Mouse (Mus musculus) kidney, adult 18-20 months (tissue): Measurements from ENCODE around the gene Boc.
A peak's percentile ranks its signal among the peaks of the same experiment; 100 is the strongest.

Experiments
- DNase-seq: peaks from one replicate; pipeline ENCODE4 v3.0.0; 2021

Boc gene

DNA sequence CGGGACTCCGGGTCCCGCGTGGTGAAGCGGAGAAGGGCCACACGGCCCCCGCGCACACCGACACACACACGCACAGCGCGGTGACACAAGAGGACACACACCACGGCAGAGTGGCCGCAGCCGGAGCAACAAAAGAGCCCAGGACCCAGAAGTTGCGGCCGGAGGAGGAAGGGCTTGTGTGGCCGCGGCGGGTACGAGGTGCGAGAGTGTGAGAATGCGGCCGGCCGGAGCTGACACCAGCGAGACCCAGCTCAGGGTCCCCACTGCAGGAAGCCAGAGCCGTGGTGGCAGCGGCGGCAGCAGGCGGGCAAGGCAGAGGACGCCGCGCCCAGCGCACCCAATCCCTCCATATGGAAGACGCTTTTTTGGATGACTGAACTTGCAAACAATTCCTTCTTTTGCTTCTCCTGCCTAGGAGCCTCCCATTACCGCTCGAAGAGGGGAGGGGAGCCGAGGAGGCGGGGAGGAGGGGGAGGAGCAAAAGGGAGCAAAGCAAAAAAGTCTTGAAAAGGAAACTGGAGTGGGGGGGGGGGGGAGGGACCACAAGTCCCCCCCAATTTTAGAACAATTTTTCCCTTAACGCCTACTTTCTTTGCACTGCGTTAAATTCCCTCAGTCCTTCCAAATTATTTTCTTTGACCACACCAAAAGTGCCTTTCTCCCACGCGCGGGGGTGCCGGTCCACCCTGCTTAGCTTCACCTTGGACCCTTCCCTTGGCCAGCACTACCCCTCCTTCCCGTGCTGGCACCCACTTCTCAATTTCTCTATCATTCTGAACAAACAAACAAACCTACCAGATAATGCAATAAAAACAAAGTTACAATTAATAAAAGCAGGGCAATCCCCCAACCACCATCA lies at the start of gene Boc:
TSS of gene Boc (minus strand) at position 427 of the 859 bp plus-strand sequence.
- peak; percentile 66 for DNase-seq

DNA sequence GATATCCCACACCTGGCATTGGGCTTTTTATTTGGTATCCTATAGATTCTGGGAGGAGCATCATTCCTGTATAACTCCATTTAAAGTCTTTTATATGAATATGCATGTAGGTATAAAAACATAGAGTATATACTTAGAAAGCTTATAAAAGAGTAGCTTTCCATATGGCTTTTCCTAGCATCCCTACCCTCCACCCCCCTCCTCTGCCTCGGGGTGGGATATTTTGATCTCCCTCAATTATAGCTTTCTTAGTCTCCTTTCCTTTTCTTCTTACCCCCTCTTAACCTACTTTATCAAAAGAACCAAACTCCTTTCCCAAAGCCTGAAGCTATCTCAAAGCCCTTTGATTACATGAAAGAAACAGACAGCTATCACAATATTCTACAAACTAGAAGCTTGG lies 47.9 kb upstream of the Boc start:
- DNase-seq, result no peak

DNA sequence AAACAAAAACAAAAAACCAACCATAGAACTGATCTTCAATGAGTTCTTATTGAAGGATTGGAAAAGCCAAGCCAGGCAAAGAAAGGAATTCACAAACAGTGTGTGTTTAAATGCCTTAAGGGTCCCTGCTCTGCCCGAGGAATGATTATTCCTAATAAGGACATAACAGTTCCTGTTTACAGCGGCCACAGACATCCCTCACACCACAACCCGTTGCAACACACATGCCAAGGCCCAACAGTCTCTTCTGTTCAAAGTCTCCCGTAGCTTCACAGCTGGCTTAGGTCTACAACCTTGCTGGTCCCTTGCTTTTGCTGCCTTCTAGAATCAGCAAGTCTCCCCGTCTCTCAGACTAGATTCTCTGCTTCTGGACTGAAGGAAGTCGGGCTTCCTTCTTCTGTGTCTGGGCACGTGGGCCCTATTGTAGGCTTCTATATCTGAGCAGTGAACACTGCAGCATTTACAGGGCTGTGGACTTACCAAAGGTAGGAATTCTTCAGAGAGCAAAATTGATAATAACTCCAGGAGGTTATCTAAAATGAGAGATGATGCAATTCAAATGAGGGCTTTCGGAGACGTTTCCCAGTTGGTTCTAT lies 45.4 kb upstream of the Boc start:
- peak; percentile 7 for DNase-seq

DNA sequence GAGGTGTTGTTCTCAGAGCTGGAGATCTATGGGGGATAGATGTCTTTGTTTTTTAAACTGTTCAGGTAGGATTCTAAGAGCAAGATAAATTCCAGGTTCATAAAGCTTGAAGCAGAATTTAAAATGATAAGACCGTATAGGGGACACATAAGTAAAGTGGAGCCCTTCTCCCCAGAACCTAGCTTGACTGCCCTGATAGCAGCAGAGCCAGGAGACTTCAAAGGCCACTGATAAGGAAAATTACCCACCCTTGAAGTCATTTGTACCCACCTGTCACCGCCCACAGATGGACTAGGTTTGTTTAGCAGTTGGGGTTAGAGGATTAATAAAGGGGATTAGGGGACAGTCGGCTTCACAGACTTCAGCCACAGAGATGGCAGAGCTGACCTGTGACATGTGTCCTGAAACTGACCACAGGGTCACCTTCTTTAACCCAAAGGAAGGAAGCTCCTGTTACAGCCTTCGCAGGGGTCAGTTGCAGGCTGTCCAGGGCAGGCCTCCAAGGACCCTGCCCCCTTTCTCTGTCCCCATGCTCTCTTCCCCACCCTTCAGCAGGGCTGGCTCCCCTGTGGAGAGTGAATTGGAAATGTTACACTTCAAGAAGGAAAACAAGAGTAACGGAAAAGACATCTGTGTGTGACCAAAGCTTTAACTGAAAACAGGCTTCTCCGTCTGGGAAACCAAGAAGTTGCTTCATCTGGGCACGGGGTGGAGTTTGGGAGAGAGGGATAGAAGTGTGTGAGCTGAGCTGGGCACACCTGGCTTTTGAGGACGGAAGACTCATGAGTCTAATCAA lies 43.5 kb upstream of the Boc start:
- no peak for DNase-seq

DNA sequence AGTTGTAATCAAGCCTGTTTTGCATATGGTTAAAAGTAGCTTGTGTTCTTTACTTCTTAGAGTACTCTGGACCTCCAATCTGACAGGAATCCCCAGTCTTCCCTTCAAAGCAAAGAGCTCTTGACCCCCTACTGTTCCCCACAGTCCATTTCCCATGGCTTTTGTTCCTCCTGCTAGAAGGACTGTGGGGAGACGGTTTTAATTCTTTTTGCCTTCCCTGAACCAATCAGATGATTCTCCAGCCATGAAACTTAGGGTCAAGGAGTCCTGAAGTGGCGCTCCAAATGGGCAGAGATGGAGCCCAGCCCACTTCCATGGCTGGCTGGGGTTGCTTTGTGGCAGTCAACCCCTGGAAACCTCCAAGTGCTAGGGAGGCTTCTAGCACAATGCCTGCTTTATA lies 42.5 kb upstream of the Boc start:
- DNase-seq, result no peak

DNA sequence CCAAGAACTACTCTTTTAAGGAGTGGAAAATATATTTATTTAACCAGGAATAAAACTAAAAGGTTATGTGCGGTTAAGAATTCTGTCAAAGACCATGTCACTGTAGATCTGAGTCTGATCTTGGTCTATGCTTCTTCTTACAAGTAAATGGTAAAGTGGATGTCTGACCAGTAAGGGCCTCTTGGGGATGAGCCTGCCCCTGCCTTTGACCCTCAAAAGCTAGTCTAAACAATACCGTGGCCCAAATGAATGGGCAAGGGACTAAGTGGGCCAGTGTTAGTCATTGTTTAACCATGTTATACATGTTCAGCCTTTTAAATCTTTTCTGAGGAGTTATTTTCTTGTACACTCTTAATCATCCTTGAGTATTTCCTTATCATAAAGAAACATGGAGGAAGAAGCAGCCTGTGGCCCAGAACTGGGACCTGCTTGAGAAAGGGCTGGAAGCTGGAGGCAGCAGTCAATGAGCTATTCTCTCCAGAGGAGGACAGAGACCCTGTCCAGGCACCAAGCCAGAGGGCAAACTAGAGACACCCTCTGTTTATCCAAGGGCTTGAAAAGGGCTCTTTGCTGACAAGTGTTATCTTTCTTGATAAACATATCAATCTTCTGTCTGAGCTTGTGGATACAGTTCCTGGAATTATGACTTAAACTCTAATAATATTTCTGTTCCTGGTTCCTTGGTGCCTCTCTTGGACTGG lies 38.6 kb upstream of the Boc start:
- DNase-seq, result no peak

DNA sequence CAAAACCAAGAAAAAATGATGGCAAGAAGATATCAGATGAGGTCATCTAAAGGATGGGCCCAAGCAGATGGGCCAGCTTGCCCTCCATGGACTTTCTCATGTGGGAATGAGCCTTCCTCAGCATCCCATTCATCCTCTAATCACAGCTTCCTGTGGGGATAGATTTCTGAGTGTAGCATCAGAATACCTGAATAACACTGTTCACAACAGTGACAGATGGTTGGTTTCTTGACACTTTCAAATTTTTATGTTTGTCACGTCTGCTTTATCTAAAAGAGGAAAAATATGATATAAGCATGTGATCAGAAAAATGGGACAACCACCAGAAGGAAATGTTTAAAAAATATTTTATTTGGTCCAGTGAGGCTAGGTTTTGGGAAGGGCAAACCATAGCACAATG lies 30.8 kb upstream of the Boc start:
- DNase-seq, result no peak

DNA sequence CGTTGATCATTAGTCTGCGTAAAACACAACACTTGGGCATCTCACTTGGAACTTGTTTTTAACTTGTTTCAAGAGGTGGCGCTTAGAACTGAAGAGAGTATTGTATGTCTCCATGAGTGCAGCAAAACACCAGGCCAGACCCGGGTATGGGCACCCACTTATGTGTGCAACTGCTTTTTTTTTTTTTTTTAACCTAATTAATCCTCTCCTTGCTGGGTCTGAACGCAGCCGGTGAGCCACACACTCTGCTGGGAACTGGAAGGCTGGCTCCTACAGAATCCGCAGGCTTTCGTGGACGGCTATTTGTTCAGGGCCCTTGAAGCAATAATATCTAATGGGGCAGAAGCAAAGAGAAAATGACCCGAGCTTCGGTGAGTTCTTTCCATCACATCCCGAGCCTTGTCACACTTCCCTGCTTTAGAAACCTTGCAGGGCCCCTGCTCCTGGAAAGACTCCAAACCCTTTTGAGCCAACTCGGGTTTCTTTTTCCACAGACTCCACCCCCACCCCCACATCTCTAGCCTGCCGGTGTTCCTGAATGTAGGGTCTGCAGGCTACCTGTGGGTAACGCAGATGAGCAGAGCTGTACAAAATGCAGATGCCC lies 20.8 kb upstream of the Boc start:
- DNase-seq, result no peak

DNA sequence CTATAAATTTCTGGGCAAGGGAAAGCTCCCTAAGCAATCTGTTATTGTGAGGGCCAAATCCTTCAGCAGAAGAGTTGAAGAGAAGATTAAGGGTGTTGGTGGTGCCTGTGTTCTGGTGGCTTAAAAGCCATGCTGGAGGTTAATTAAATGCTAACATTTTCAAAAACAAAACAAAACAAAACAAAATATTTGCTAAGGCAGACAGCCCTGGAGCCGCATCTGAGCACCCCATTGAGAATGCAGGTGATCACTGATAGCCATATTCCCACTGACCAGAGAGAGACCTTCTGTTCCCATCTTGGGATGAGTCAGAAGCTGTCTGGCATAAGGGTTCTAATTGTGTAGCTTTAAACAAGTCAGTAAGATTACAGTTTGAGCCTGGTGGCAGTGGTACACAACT lies 19.9 kb upstream of the Boc start:
- no peak for DNase-seq

DNA sequence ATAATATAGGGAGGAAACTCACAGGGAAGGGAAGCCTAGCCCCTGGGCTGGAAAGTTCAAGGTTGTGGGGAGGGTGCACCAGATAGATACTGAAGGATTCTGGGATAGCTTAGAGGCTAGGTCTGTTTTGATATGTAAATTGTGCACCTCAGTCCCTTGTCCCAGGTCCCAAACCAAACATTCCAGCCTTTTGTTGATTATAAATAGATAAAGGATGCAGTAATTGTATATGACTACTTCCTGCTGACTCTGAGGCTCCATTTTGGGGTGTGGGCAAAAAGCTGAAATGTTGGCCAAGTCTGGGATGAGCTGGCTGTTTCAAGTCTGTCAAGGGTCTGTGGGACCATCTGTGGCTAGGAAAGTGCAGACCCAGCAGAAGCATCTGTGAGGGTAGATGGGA lies 9.4 kb upstream of the Boc start:
- no peak for DNase-seq

DNA sequence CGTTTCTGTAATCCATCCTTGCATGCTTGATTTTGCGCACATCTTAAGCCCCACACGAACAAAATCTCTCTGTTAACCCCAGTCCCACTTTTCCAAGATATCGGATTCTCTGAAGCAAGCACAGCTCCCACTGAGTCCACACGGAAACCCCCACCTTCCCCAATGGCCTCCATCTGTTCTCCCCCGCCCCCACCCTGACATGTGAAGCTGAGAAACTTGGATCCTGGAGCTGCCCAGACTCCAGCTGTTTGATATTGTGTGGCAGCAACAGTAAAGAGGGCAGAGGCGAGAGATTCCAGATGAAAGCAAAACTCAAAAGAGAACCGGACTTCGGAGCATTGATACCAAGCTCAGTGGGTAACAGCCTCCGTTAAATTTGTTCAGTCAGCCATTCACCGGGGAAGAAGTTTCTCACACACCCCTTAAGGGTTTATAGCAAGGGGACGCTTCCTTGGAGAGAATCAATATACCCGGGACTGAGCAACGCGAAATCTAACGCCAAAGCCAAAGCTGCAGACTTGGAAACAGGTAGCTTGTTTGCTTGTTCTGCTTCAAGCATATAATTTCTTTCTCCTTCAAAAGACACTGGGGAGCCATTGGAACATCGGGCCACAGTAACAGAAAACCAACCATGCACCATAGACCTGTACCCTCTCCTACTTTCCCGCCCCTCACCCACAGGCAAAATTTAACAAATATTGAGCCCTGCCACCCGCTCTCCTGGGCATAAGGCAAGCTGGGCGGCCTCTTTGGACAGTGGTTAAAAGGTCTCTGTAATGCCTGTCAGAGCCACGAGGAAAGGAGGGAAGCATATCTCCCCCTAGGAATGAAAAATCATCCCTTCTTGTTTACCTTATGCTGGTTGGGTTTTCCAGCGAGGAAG lies 6.9 kb upstream of the Boc start:
- DNase-seq, result no peak

DNA sequence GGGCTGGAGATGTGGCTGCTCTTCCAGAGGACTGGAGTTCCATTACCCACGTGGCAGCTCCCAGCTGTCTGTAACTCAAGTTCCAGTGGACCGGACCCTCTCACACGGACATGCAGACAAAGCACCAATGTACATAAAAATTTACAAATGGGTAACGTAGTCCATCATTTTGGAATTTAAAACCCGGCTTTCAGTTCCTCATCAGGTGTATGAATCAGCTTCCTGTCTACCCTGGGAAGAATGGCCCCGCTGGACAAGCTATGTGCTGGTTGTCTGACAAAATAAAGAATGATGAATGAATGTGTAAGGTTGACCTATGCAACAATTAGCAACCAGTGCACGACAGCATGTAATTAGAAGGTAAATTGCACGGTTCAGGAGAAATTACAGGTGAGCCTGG lies 5.7 kb upstream of the Boc start:
- DNase-seq, result no peak

DNA sequence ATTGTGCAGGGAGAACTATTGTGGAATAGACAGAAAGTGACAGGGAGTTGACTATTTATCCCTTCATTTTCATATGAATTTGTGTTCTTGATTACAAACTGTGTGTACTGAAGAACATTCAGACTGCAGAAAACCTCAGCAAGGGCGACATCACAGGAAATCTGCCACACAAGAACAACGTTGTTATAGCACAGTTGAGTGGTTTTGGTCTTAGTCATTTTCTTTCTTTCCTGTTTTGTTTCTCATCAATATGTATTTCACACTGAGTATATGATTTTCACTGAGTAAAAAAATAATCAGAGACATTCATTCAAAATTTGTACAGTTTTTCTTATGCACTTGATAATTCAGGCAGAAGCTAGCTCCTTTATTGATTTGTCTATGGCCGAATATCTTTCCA lies 3.4 kb upstream of the Boc start:
- no peak for DNase-seq

DNA sequence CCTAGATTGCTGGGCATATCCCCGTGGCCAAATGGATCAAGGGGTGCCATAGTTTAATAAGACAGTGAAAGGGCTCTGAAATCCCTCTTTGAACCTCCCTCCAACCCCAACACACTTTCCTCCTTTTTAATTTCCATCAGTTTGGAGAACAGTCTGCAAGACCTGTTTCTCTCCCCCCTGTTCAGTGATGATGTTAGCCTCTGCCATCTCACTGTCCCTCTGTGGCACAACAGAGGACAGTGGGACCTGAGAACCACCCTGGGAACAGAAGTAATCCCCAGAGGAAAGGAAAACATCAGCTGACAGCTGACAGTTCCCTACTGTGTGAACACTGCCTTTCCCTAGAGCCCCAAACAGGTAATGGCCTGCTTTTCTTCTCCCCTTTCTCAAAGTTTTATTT lies 1.5 kb upstream of the Boc start:
- DNase-seq, result no peak

DNA sequence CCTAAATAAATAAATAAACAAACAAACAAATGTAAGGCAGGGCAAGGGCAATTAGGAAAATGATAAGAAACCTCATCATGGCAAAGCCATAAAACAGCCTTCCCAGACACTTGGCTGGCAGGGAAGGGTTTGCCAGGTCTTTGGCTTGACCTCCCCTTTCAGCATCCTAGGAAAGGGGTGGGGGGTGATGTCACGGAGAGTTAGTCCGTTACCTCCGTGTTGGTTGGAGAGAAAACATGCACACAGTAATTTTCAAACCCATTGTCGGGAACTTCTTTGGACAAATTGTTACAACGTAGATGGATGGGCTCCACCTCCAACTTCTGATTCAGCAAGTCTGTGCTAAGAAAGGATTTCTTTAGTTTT lies 616 bp upstream of the Boc start:
- DNase-seq, result no peak

DNA sequence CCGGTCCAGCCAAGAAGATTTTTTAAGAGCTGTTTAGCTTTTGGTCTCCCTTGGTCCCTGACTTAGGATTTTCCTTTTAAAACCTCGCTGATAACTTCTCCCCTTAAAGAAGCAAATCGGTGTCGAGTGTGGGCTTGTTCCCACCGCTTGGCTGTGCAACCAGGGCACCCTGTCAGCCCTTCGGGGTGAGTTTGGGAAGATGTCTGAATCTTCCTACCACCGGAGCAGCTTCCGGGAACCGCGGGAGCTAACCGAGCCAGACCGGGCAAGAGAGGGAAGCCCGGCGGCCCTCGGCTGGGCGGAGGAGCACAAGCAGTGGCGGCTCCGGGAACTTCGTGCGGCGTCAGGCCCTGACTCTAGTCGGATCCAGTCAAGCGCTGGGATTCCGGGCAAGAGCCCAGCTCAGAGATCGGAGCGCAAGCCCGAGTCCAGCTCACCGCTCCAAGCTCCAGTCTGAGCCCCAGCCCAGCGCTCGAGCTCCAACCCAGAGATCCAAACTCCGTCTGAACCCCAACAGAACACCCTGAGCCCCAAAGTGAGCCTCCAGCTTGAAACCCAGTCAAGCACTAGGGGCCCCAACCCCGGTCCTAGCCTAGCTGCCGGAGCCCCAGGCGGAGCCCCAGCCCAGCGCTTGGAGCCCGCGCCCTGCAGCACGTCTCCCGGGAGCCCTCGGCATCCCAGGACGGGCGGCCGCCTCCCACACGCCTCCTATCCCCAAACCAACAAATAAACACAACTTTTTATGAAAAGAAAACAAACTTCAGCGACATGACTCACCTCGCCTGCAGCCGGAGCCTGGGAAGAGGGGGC lies 831 bp downstream of the Boc start:
- peak; percentile 78 for DNase-seq

DNA sequence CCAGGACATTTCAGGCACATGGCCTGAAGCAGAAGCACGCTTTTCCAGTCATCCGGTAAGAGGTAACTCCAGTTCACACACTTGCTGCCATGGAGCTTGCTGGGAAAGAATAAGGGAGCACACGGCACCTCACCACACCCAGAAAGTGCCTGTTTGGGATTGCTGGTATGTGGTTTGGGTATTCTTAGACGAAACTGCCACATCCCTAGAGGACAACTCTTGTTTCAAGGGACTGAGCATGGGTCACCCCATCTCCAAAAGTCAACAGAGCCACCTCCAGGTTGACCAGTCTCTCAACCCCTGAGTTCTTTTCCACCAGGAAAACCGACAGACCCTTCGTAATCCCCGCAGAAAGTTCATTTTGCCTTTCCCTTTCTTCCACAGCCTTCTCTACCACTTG lies 1.6 kb downstream of the Boc start:
- no peak for DNase-seq

DNA sequence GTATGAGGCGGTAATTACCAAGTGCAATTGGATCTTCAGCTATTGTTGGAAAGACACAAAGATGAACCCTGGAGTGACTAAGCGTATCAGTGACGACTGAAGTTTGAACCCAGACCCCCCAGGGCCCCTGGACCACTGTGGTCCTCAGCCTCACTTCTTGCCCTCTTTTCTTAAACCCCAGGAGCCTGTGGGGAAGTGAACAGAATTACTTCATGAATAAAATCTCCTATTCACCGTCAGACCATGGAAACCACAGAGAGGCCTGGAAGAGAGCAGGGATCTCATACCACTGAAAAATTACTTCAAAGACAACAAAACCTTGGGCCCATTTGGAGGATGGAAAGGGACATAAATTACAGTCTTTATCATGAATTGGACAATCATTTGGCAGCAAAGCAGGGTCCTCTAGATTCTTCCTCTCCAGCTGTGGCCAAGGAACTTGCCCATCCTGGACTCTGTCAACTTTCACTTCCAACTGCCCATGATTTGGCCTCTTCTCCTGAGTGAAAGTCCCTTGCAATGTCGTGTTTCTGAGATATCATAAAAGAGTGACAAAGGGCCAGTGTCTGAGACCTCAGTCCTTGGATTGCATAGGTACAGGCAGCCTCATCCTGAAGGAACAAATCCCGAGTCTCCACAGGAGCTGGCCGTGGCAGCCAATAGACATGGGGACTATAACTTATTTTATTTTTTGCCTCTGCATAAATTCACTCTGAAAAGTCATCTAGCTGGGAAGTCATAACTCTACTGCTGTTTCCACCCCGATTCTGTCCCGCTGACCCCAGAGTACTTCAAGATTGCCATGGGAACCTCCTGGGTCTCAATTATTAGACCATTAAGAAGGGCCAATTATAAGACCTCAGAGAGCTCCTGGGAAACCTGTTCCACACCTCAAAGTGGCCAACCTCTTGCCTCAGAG lies 2.6 kb downstream of the Boc start:
- no peak for DNase-seq

DNA sequence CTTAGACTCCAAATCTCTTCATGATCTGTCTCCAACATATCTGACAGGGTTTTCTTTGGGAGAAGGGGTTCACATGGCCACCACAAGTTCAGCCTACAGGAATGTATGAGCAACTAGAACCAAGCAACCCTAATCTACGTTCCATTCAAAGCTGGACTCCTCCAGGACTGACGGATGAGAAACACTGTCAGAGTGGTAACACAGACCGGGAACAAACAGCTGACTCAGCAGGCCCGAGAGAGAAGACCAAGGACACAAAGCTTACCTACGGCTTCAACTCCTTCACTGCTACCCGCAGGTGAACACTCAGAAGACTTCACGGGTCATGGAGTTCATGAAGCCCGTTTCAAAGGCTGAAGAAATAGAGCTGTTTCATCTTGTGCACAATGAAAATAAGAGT lies 4.8 kb downstream of the Boc start:
- DNase-seq, result no peak

DNA sequence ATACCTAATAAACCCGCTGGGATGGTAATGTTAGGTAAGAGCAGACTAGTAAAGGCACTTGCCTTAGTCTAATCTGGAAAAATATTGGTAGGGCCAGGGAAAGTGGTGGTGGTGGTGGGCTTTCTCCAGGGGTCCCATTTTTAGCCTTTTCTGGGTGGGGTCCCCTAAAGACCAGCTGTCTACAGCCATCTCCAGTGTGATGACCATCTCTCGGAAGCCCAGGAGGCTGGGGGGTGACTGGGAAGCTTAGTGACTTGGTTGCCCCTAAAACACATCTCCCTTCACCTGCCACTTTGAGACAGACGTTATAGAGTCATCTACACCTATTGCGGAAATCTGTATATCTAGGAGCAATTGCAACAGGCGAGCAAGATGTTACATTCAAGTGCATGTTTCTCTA lies 6.0 kb downstream of the Boc start:
- no peak for DNase-seq
